Mouse (Mus musculus) neural tube, embryonic 12.5 days (tissue): Measurements from ENCODE around the gene Kif20b. TPM values are rescaled to one million over a fixed set of nuclear protein-coding genes. Genes with fewer than 3 reads are reported as not detected.

Experiments used
- ATAC-seq: fragments of 200-750 bp; cut with Nextera tagmentation; 2 replicates; pipeline ENCODE4 v1.8.0; 2017; ENCODE audit warnings: low read depth, mild to moderate bottlenecking, moderate TSS enrichment, moderate library complexity; ENCODE audit not compliant: low FRiP score
- H3K27ac ChIP-seq: fragments of 300-500 bp; sonication (generic); 2 replicates; pipeline ENCODE4 v1.5.1; 2016
- H3K27me3 ChIP-seq: fragments of 300-500 bp; sonication (generic); replicated peaks from 2 replicates; pipeline ENCODE4 v1.6.1; 2016; ENCODE audit warnings: mild to moderate bottlenecking
- H3K36me3 ChIP-seq: fragments of 300-500 bp; sonication (generic); 2 replicates; pipeline ENCODE4 v1.6.1; 2016; ENCODE audit warnings: mild to moderate bottlenecking
- H3K4me1 ChIP-seq: fragments of 300-500 bp; sonication (generic); 2 replicates; pipeline ENCODE4 v1.6.1; 2016
- H3K4me2 ChIP-seq: fragments of 300-500 bp; sonication (generic); replicated peaks from 2 replicates; pipeline ENCODE4 v1.6.1; 2016; ENCODE audit warnings: mild to moderate bottlenecking
- H3K4me3 ChIP-seq: fragments of 300-500 bp; sonication (generic); 2 replicates; pipeline ENCODE4 v1.5.1; 2016
- H3K9ac ChIP-seq: fragments of 300-500 bp; sonication (generic); 2 replicates; pipeline ENCODE4 v1.6.1; 2016; ENCODE audit warnings: mild to moderate bottlenecking
- H3K9me3 ChIP-seq: fragments of 300-500 bp; sonication (generic); 2 replicates; pipeline ENCODE4 v1.6.1; 2016; ENCODE audit warnings: mild to moderate bottlenecking
- WGBS: fragments of 180-500 bp; shearing (Covaris S2); methylation state at CpG from one replicate; pipeline ENCODE4 v1.1.7; 2016; 5-methylcytosine and 5-hydroxymethylcytosine counted together
- polyA plus RNA-seq: library from polyadenylated mRNA; unstranded; fragments of >200 nt; fragmentation: Nextera tagmentation; extraction: Ambion mirVana; gene quantifications from 2 replicates; pipeline ENCODE4 v1.2.1, GENCODE M21; 2016

The Kif20b gene
- polyA plus RNA-seq, 1 experiment from 2014 or later = 40.6 TPM

GRCm38 (mm10) chr19:34895082-34895481, 27.1 kb upstream of the Kif20b start:
- no peak overlapping the region for H3K27ac ChIP-seq
- no peaks in the 10 kb centered on the region for H3K4me1 ChIP-seq
- no peak overlapping the region for H3K9ac ChIP-seq
- 86% methylated on average over 4 of the region's 4 CpGs for WGBS
- H3K27me3 ChIP-seq = no peaks in the 10 kb centered on the region
- H3K4me3 ChIP-seq = no peak overlapping the region
- H3K9me3 ChIP-seq = no peaks in the 10 kb centered on the region
- H3K36me3 ChIP-seq = no peaks in the 10 kb centered on the region
- no peak for ATAC-seq
- H3K4me2 ChIP-seq = no peak overlapping the region

GRCm38 (mm10) chr19:34897082-34897965, 24.8 kb upstream of the Kif20b start:
- 92% methylated on average over 15 of the region's 15 CpGs for WGBS
- Histone ChIP-seq H3K27ac (no peak overlapping the region), H3K27me3 (no peaks in the 10 kb centered on the region), H3K4me2 (no peak overlapping the region), H3K4me1 (no peaks in the 10 kb centered on the region), H3K9me3 (no peaks in the 10 kb centered on the region), H3K4me3 (no peak overlapping the region), H3K36me3 (no peaks in the 10 kb centered on the region), H3K9ac (no peak overlapping the region)
- no peak for ATAC-seq

DNA sequence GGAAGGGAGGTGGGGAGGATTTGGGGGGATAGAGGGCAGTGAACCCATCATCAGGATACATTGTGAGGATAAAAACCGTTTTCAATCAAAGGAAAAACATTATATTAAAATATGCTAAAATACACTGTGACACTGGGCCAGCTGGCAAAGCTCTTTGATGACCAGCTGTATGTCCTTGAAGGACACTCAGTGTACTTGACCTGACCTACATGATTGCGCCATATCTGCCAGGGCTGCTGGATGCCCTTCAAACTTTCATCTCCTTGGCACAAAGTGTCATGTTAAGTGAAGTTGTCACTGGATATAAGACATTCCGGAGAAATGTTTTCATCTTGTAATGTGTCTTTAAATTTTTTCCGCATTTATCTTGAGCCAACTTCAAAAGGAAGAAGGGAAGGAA, 23.2 kb upstream of the Kif20b start:
- Histone ChIP-seq H3K27ac (no peak overlapping the region), H3K9ac (no peak overlapping the region), H3K4me3 (no peak overlapping the region), H3K4me2 (no peak overlapping the region), H3K9me3 (no peaks in the 10 kb centered on the region), H3K27me3 (no peaks in the 10 kb centered on the region), H3K4me1 (no peaks in the 10 kb centered on the region), H3K36me3 (no peaks in the 10 kb centered on the region)
- WGBS = 92% methylated on average over 4 of the region's 4 CpGs
- no peak for ATAC-seq

GRCm38 (mm10) chr19:34901266-34901665, 20.9 kb upstream of the Kif20b start:
- 92% methylated on average over 7 of the region's 7 CpGs for WGBS
- Histone ChIP-seq H3K9ac (no peak overlapping the region), H3K4me3 (no peak overlapping the region), H3K27ac (no peak overlapping the region), H3K9me3 (no peaks in the 10 kb centered on the region), H3K27me3 (no peaks in the 10 kb centered on the region), H3K4me2 (no peak overlapping the region), H3K4me1 (no peaks in the 10 kb centered on the region), H3K36me3 (no peaks in the 10 kb centered on the region)
- no peak for ATAC-seq

DNA sequence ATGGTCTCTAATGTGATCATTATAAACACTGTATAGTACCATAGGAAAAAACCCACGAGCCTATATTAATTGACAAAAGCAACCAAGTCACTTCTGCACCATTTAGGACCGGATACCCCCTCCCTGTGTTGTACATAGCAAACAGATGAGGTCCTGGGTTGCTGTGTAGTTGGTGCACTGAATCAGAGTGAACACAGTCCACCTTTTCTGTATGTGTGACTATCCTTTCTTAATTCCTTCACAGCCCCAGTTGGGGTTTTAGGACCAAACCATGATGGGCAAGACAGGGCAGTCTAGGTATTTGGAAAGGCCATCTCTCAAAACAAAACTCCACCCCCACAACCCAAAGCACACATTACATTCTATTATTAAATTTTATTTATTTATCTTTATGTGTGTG, 20.4 kb upstream of the Kif20b start:
- Histone ChIP-seq H3K4me1 (no peaks in the 10 kb centered on the region), H3K27ac (no peak overlapping the region), H3K4me2 (no peak overlapping the region), H3K9ac (no peak overlapping the region), H3K4me3 (no peak overlapping the region), H3K27me3 (no peaks in the 10 kb centered on the region), H3K36me3 (no peaks in the 10 kb centered on the region), H3K9me3 (no peaks in the 10 kb centered on the region)
- ATAC-seq = no peak
- WGBS = 74% methylated on average over 2 of the region's 2 CpGs

DNA sequence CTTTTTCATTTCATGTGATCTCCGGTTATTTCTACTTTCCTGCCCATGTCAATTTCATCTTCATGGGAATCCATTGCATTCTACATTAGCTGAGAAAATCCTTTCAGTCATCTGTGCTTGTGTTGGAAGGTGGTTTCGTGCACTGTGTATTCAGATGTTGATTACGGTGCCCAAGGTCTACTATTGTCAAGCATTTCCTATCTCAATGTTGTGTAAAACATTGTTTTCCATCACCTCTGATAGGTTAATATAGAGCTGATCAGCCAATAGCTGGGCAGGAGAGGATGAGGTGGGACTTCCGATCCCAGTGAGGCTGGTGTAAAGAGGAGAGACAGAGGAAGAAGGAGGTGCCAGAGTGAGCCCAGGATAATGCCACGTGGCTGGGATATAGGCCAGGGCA, 18.1 kb upstream of the Kif20b start:
- H3K9ac ChIP-seq = no peak overlapping the region
- no peak for ATAC-seq
- WGBS = 81% methylated on average over 5 of the region's 5 CpGs
- no peaks in the 10 kb centered on the region for H3K9me3 ChIP-seq
- H3K27me3 ChIP-seq = no peaks in the 10 kb centered on the region
- H3K27ac ChIP-seq = no peak overlapping the region
- H3K36me3 ChIP-seq = no peaks in the 10 kb centered on the region
- no peaks in the 10 kb centered on the region for H3K4me1 ChIP-seq
- no peak overlapping the region for H3K4me3 ChIP-seq
- no peak overlapping the region for H3K4me2 ChIP-seq

GRCm38 (mm10) chr19:34905424-34905823, 16.7 kb upstream of the Kif20b start:
- Histone ChIP-seq H3K4me3 (no peak overlapping the region), H3K27ac (no peak overlapping the region), H3K36me3 (no peaks in the 10 kb centered on the region), H3K4me2 (no peak overlapping the region), H3K9ac (no peak overlapping the region), H3K4me1 (no peaks in the 10 kb centered on the region), H3K9me3 (no peaks in the 10 kb centered on the region), H3K27me3 (no peaks in the 10 kb centered on the region)
- 93% methylated on average over 7 of the region's 7 CpGs for WGBS
- ATAC-seq = no peak

- H3K9me3 ChIP-seq = no peaks in the 10 kb centered on the region
- no peak overlapping the region for H3K27ac ChIP-seq
- no peak overlapping the region for H3K4me3 ChIP-seq
- H3K4me2 ChIP-seq = no peak overlapping the region
- H3K36me3 ChIP-seq = no peaks in the 10 kb centered on the region
- WGBS = 83% methylated on average over 5 of the region's 5 CpGs
- no peaks in the 10 kb centered on the region for H3K4me1 ChIP-seq
- H3K27me3 ChIP-seq = no peaks in the 10 kb centered on the region
- no peak overlapping the region for H3K9ac ChIP-seq
- no peak for ATAC-seq
These were observed 15.4 kb upstream of the Kif20b start for GRCm38 (mm10) chr19:34906772-34907171.

DNA sequence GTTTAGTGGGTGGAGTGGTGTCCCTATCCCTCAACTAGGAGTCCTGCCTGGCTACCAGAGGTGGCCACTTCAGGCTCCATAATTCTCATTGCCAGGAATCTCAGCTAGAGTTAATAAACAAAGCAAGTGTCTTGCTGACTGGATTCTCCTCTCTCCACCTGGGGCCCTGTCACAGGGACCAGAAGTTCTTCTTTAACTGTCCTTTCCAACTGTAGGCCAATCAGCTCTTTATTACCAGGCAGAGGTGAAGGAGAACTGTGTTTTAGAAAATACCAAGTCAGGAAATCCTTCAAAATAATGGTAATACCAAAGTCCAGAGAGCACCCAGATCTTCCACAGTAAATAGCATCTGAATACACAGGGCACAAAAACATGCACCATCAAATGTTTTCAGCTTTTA, 9.8 kb upstream of the Kif20b start:
- Histone ChIP-seq H3K27ac (no peak overlapping the region), H3K9me3 (no peaks in the 10 kb centered on the region), H3K4me2 (no peak overlapping the region), H3K4me1 (no peaks in the 10 kb centered on the region), H3K36me3 (no peaks in the 10 kb centered on the region), H3K27me3 (no peaks in the 10 kb centered on the region), H3K4me3 (no peak overlapping the region), H3K9ac (no peak overlapping the region)
- no peak for ATAC-seq

GRCm38 (mm10) chr19:34920066-34920465, 2.1 kb upstream of the Kif20b start:
- Histone ChIP-seq H3K4me2 (no peak overlapping the region), H3K4me3 (no peak overlapping the region), H3K9me3 (no peaks in the 10 kb centered on the region), H3K27me3 (no peaks in the 10 kb centered on the region), H3K4me1 (no peaks in the 10 kb centered on the region), H3K9ac (no peak overlapping the region), H3K36me3 (peaks cover 2% of the 10 kb centered on the region; the same call in 1 of the 2 replicates), H3K27ac (no peak overlapping the region)
- ATAC-seq = no peak
- 94% methylated on average over 4 of the region's 4 CpGs for WGBS

GRCm38 (mm10) chr19:34920531-34920930, 1.6 kb upstream of the Kif20b start:
- Histone ChIP-seq H3K27ac (no peak overlapping the region), H3K9ac (no peak overlapping the region), H3K4me2 (no peak overlapping the region), H3K4me1 (no peaks in the 10 kb centered on the region), H3K36me3 (peaks cover 4% of the 10 kb centered on the region; the same call in 1 of the 2 replicates), H3K27me3 (no peaks in the 10 kb centered on the region), H3K9me3 (no peaks in the 10 kb centered on the region), H3K4me3 (no peak overlapping the region)
- no peak for ATAC-seq
- 87% methylated on average over 3 of the region's 3 CpGs for WGBS

- peak overlapping the region; percentile 78; the same call in 1 of the 2 replicates for H3K4me3 ChIP-seq
- H3K4me1 ChIP-seq = no peaks in the 10 kb centered on the region
- H3K9ac ChIP-seq = no peak overlapping the region
- no peaks in the 10 kb centered on the region for H3K9me3 ChIP-seq
- H3K27me3 ChIP-seq = no peaks in the 10 kb centered on the region
- ATAC-seq = peak; percentile 8; the same call in 1 of the 2 replicates
- no peak overlapping the region for H3K27ac ChIP-seq
- H3K4me2 ChIP-seq = peak overlapping the region; percentile 65
- WGBS = 24% methylated on average over 7 of the region's 7 CpGs
- H3K36me3 ChIP-seq = peaks cover 4% of the 10 kb centered on the region; the same call in 1 of the 2 replicates
These were observed 909 bp upstream of the Kif20b start for GRCm38 (mm10) chr19:34921253-34921651.

DNA sequence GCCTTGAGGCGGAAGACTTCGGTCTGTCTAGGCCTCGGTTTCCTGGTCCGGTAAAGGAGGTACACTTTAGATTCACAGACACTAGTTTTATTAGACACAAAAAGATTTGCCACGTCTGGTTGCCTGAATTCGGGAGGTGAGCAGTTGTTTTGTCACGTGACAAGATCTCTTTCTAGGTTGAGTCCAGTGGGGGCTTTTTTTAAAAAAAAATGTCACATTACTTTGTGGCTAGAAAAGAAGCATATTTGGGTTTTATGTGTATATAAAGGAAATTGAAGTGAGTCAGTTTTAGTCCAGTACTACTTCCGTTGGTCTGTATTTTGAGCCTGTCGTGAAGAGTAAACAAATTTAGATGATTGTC, 422 bp downstream of the Kif20b start:
- no peaks in the 10 kb centered on the region for H3K9me3 ChIP-seq
- H3K9ac ChIP-seq = peak overlapping the region; percentile 55; the same call in 1 of the 2 replicates
- no peaks in the 10 kb centered on the region for H3K4me1 ChIP-seq
- ATAC-seq = no peak; the same call in 1 of the 2 replicates
- H3K4me2 ChIP-seq = peak overlapping the region; percentile 65
- peak overlapping the region; percentile 78 for H3K4me3 ChIP-seq
- under 1% methylated on average over 9 of the region's 9 CpGs for WGBS
- peaks cover 4% of the 10 kb centered on the region; the same call in 1 of the 2 replicates for H3K36me3 ChIP-seq
- H3K27ac ChIP-seq = no peak overlapping the region
- H3K27me3 ChIP-seq = no peaks in the 10 kb centered on the region
